Mouse (Mus musculus) heart, adult 9 months (tissue): Measurements from ENCODE around the gene Ankrd44.

Experiments used
- DNase-seq, 2 experiments: peaks; one replicate each; pipeline ENCODE4 v3.0.0; 2022; ENCODE audit warnings: low spot score in 2 of 2

The Ankrd44 gene

GRCm38 (mm10) chr1:54707888-54708565 is 218.2 kb downstream of the Ankrd44 start:
- DNase-seq, result no peak

- DNase-seq, result no peak
These were observed 218.9 kb downstream of the Ankrd44 start for GRCm38 (mm10) chr1:54707036-54707887.

GRCm38 (mm10) chr1:54706621-54707020 is 219.6 kb downstream of the Ankrd44 start:
- no peak for DNase-seq

GRCm38 (mm10) chr1:54703466-54703865 is 222.7 kb downstream of the Ankrd44 start:
- no peak for DNase-seq

DNA sequence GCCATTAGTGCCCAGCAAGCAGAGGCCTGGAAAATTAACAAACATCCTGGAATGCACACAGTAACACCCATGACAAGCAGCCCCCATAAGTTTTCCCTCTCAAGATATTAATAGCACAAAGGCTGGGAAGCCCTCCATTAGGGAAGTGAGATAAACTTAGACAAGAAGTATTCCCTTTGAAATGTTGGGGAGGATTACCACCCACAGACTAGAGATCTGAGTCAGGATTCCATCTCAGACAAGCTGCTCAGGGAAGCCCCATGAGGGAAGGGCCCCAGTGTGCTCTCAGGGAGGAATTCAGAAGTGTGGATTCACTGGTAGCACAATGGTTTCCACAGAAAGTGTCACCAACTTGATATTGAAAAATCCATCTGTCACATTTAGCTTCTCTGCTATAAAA is 223.3 kb downstream of the Ankrd44 start:
- no peak for DNase-seq

DNA sequence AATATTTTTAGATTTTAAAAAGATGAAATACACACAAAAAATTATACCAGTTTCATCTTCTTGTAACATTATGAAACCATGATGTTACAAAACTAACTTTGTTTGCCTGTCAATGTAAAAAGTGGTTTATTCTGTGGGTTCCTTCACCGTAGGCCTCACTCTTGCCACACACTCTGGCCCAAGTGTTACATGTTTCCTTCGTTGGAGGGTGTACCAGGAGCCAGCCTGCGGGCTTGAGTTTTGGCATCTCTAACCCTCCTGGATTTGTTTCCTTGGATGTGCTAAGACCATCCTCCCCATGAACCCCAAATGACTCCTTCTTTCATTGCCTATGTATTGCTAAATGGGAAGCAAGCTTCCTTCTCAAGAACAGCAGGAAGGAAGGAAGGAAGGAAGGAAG is 230.8 kb downstream of the Ankrd44 start:
- no peak for DNase-seq

- no peak for DNase-seq
These were observed 234.4 kb downstream of the Ankrd44 start for GRCm38 (mm10) chr1:54691824-54692223.

GRCm38 (mm10) chr1:54690291-54690965 is 235.8 kb downstream of the Ankrd44 start:
- DNase-seq, result peak; percentile 64 to 79

DNA sequence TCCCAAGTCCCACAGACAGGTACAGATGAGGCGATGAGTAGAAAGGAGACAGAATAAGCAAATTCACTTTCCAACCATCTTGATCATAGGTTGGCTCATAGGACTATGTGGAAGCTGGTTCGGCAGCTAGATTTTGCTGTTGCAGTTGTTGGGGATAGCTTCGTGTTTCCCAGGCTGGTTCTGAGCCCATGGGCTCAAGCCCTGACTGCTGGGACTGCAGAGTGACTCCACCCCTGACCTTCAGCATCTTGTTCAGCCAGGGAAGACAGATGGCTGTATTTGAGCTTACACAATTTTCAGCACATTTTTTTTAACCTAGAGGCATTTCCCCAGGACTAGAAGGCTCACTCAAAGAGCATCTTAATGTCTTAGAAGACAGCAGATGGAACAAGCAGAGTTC is 237.7 kb downstream of the Ankrd44 start:
- no peak for DNase-seq

- DNase-seq, result peak; percentile 83 to 90
These were observed 241.9 kb downstream of the Ankrd44 start for GRCm38 (mm10) chr1:54684316-54684715.

DNA sequence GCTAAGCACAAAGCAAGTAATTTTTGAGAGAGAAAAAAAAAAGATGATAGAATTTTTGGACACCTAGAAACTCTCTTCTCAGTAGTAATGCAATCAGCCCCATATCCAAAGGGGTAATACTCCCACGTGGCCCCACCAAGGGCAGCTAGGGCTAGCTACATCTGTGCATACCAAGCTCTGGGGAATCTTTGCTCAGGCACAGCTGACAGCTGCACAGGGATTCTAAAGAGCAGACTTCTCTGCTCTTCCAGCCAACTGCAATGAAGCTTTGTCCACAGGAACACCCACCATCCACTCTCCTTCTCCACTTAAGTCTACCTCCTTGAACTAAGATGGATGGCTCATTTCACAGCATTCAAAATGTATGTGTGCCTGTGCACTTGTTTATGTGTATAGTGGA is 246.6 kb downstream of the Ankrd44 start:
- DNase-seq, result no peak

DNA sequence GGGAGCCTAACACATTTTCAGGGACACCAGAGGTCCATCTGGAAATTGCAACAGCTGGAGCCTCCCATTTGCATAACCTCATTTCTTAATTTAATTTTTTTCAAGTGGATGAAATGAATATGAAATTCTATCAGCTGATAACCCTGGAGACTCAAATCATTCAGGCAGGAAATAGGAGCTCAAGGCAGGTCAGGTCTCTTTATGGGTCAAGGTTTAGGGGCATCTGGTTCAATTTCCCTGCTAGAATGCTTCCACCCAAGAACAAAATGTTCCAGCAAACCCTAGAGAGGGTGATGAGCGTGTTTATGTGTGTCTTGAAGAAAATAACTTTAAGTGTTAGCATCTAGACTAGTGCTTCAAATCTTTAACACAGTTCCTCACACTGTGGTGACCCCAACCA is 248.2 kb downstream of the Ankrd44 start:
- DNase-seq, result no peak

DNA sequence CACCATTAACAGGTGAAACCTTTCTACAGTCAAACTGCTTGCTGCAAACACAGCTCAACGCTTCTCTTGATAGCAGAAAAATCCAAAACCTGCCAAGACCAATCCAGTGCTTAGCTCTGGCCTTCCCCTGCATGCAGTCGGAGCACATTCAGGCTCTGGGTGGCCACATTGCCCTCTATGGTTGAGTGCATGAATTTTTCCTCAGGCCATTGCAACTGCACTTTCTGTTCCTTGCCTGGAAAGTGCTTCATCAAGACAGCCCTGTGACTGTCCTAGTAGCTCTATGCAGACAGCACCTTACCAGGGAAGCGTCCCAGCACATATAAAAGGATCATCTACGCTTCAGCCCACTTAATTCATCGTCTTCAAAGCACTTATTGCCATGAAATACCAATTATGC is 250.7 kb downstream of the Ankrd44 start:
- no peak for DNase-seq

GRCm38 (mm10) chr1:54667991-54668390 is 258.2 kb downstream of the Ankrd44 start:
- no peak for DNase-seq

GRCm38 (mm10) chr1:54665582-54666405 is 260.4 kb downstream of the Ankrd44 start:
- DNase-seq, result peak; percentile 59 to 63

GRCm38 (mm10) chr1:54665095-54665494 is 261.1 kb downstream of the Ankrd44 start:
- DNase-seq, result no peak

DNA sequence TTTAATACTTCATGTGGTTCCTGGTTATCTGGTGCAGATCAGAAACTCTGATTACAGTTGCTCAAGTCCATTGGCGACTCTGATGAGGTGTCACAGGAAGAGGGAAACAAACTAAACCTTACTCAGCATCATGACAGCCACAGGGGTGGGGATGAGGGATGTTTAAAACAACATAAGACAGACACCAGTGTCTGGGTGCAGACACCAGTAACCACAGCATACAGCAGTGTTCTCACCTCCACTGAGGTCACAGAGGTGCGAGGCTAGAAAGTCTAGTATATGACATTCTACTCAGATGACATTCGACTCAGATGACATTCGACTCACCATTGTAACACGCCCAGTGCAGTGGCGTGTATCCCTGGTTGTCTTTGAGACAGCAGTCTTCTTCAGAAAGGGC is 265.5 kb downstream of the Ankrd44 start:
- DNase-seq, result no peak

DNA sequence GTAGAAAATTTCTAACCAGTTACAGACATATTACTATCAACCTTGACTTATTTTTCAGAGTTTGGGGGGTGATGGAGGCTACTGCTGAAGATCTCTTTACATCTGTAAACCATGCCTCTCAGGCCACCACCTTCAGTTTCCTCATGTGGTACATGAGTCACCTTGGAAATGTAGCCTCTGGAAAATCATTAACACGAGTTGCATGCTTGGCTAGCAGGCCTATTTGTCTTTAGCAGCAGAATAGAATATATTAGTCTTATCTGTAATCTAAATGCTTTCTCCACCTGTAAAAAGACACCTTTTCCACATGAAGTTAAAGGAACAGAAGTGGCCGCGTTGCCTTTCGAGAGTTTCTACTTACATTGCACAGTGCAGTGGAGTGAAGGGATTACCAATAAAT is 267.6 kb downstream of the Ankrd44 start:
- no peak for DNase-seq

DNA sequence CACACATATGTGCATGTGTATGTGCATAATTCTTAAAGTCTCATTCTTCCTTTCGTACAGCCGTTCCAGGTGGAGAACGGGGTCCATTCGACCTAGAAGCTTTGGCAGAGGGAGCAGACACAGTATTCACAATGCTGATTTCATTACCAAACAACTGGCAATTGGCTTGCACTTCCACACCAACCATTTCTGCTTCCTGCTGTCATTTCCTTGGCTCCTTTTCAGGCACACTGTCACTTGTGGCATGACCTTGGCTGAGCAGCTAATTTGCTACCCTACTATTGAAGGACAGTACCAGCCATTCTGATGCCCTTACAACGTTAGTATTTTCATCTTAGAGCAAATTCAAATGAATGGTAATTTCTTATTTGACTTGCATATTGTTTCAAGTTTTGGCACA is 277.9 kb downstream of the Ankrd44 start:
- peak in 1 of 2 experiments; percentile 15 for DNase-seq

- no peak for DNase-seq
These were observed 278.8 kb downstream of the Ankrd44 start for GRCm38 (mm10) chr1:54647335-54647745.

DNA sequence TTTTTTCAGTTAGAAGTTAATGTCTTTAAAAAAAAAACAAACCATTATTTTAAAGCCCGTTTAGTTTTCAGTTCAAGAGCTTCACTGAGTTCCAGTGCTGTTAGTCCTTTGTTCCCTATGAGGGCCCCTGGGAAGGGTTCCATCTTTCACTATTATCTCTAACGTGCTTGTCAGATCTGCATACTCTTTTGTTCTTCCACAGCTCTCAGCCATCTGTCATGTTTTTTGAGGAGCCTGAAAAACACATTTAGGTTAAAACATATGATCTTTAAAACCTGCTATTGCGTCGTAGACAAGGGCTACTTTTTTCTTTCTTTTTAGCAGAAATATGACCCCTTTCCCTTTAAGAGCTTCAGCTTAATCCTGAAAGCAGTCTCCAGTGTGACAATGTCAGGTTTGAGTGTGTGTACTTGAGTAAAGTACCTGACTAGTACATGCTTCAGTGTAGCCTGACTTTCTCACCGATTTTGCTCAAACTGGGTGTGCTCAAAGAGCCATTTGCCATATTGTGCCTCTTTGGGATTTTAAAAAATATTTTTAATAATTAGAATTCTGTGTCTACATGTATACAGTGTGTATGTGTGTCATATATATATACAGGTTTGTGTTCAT is 285.9 kb downstream of the Ankrd44 start:
- DNase-seq, result no peak
